Mouse (Mus musculus) intestine, embryonic 16.5 days (tissue): Measurements from ENCODE around the gene Dis3. TPM values are rescaled to one million over a fixed set of nuclear protein-coding genes. Genes with fewer than 3 reads are reported as not detected.
"Not testable (repeated sequence)": the region's sequence is repeated elsewhere in the genome, so short reads cannot be mapped to it uniquely, and the experiment has no call there.

Experiments used
- ATAC-seq: fragments of 200-750 bp; cut with Nextera tagmentation; 2 replicates; pipeline ENCODE4 v1.8.0; 2017; ENCODE audit warnings: moderate TSS enrichment, moderate library complexity
- H3K27ac ChIP-seq: fragments of 300-500 bp; sonication (generic); 2 replicates; pipeline ENCODE4 v1.5.1; 2014; ENCODE audit warnings: mild to moderate bottlenecking, low read length
- H3K27me3 ChIP-seq: fragments of 300-500 bp; sonication (generic); replicated peaks from 2 replicates; pipeline ENCODE4 v1.6.1; 2014; ENCODE audit warnings: low read length, control low read depth, mixed read lengths; ENCODE audit not compliant: control insufficient read depth, insufficient read depth
- H3K36me3 ChIP-seq: fragments of 300-500 bp; sonication (generic); 2 replicates; pipeline ENCODE4 v1.6.1; 2014; ENCODE audit warnings: low read length, control low read depth; ENCODE audit not compliant: control insufficient read depth, insufficient read depth
- H3K4me1 ChIP-seq: fragments of 300-500 bp; sonication (generic); 2 replicates; pipeline ENCODE4 v1.6.1; 2014; ENCODE audit warnings: low read length, control low read depth, mixed read lengths; ENCODE audit not compliant: control insufficient read depth, insufficient read depth
- H3K4me2 ChIP-seq: fragments of 300-500 bp; sonication (generic); 2 replicates; pipeline ENCODE4 v1.6.1; 2014; ENCODE audit warnings: low read depth, low read length, control low read depth
- H3K4me3 ChIP-seq: fragments of 300-500 bp; sonication (generic); 2 replicates; pipeline ENCODE4 v1.5.1; 2014; ENCODE audit warnings: mild to moderate bottlenecking, low read length
- H3K9ac ChIP-seq: fragments of 300-500 bp; sonication (generic); 2 replicates; pipeline ENCODE4 v1.6.1; 2014; ENCODE audit warnings: low read depth, low read length
- H3K9me3 ChIP-seq: fragments of 300-500 bp; sonication (generic); 2 replicates; pipeline ENCODE4 v1.6.1; 2016; ENCODE audit warnings: low read length, control low read depth; ENCODE audit not compliant: control insufficient read depth
- WGBS: fragments of 180-500 bp; shearing (Covaris S2); extraction: QIAGEN DNeasy Blood & Tissue Kit; methylation state at CpG from one replicate; pipeline ENCODE4 v1.1.7; 2014; 5-methylcytosine and 5-hydroxymethylcytosine counted together
- polyA plus RNA-seq: library from polyadenylated mRNA; unstranded; fragments of >200 nt; fragmentation: Nextera tagmentation; extraction: Ambion mirVana; gene quantifications from 2 replicates; pipeline ENCODE4 v1.2.1, GENCODE M21; 2015

Dis3 gene
- polyA plus RNA-seq, 1 experiment from 2014 or later: 21.4 TPM

- Histone ChIP-seq H3K9ac (peak overlapping the region; percentile 90), H3K36me3 (no peaks in the 10 kb centered on the region), H3K4me1 (peaks cover 20% of the 10 kb centered on the region), H3K9me3 (no peaks in the 10 kb centered on the region), H3K4me2 (peak overlapping the region; percentile 68), H3K27me3 (no peaks in the 10 kb centered on the region), H3K27ac (peak overlapping the region; percentile 92), H3K4me3 (peak overlapping the region; percentile 79)
- peak; percentile 21 for ATAC-seq
- WGBS: under 1% methylated on average over 70 of the region's 70 CpGs
Measured at GRCm38 (mm10) chr14:99045378-99046030, 54.1 kb downstream of the Dis3 start.

- Histone ChIP-seq H3K27me3 (no peaks in the 10 kb centered on the region), H3K4me2 (peak overlapping the region; percentile 68), H3K4me3 (peak overlapping the region; percentile 79), H3K9me3 (no peaks in the 10 kb centered on the region), H3K27ac (no peak overlapping the region), H3K36me3 (no peaks in the 10 kb centered on the region), H3K4me1 (peaks cover 20% of the 10 kb centered on the region), H3K9ac (peak overlapping the region; percentile 90; the same call in 1 of the 2 replicates)
- no peak for ATAC-seq
- WGBS: 5% methylated on average over 5 of the region's 5 CpGs
Measured at GRCm38 (mm10) chr14:99044718-99045117, 54.9 kb downstream of the Dis3 start.

GRCm38 (mm10) chr14:99044096-99044495 is 55.5 kb downstream of the Dis3 start:
- Histone ChIP-seq H3K4me1 (peaks cover 20% of the 10 kb centered on the region), H3K27ac (no peak overlapping the region), H3K9ac (0 out of 2 replicates have a peak overlapping the region, but pooled peaks have one; percentile 4), H3K4me2 (peak overlapping the region; percentile 68), H3K9me3 (no peaks in the 10 kb centered on the region), H3K27me3 (no peaks in the 10 kb centered on the region), H3K36me3 (no peaks in the 10 kb centered on the region), H3K4me3 (peak overlapping the region; percentile 16; the same call in 1 of the 2 replicates)
- 41% methylated on average over 10 of the region's 10 CpGs for WGBS
- ATAC-seq: no peak

- Histone ChIP-seq H3K4me1 (peaks cover 20% of the 10 kb centered on the region), H3K4me3 (no peak overlapping the region), H3K9me3 (no peaks in the 10 kb centered on the region), H3K4me2 (no peak overlapping the region), H3K27ac (no peak overlapping the region), H3K27me3 (no peaks in the 10 kb centered on the region), H3K9ac (no peak overlapping the region), H3K36me3 (no peaks in the 10 kb centered on the region)
- WGBS: 68% methylated on average over 1 of the region's 1 CpGs
- ATAC-seq: no peak
Measured at GRCm38 (mm10) chr14:99043499-99043898, 56.1 kb downstream of the Dis3 start.

- Histone ChIP-seq H3K4me2 (no peak overlapping the region), H3K9me3 (no peaks in the 10 kb centered on the region), H3K27ac (no peak overlapping the region), H3K27me3 (no peaks in the 10 kb centered on the region), H3K9ac (no peak overlapping the region), H3K4me3 (no peak overlapping the region), H3K4me1 (peaks cover 17% of the 10 kb centered on the region), H3K36me3 (no peaks in the 10 kb centered on the region)
- ATAC-seq: no peak
- WGBS: 63% methylated on average over 4 of the region's 4 CpGs
Measured at GRCm38 (mm10) chr14:99041416-99041815, 58.2 kb downstream of the Dis3 start.

GRCm38 (mm10) chr14:99039308-99039707 is 60.3 kb downstream of the Dis3 start:
- not testable (repeated sequence) for H3K36me3 ChIP-seq, H3K27me3 ChIP-seq, ATAC-seq, H3K27ac ChIP-seq, H3K4me2 ChIP-seq, H3K9ac ChIP-seq, H3K4me3 ChIP-seq, H3K9me3 ChIP-seq
- peaks cover 13% of the 10 kb centered on the region for H3K4me1 ChIP-seq
- WGBS: 82% methylated on average over 5 of the region's 5 CpGs

- H3K36me3 ChIP-seq: no peaks in the 10 kb centered on the region
- no peak overlapping the region for H3K27ac ChIP-seq
- H3K9ac ChIP-seq: no peak overlapping the region
- H3K9me3 ChIP-seq: no peaks in the 10 kb centered on the region
- peak; percentile 52; the same call in 1 of the 2 replicates for ATAC-seq
- peaks cover 7% of the 10 kb centered on the region for H3K4me1 ChIP-seq
- 79% methylated on average over 2 of the region's 2 CpGs for WGBS
- no peaks in the 10 kb centered on the region for H3K27me3 ChIP-seq
- no peak overlapping the region for H3K4me3 ChIP-seq
- no peak overlapping the region for H3K4me2 ChIP-seq
Measured at GRCm38 (mm10) chr14:99037703-99038102, 61.9 kb downstream of the Dis3 start.

- no peaks in the 10 kb centered on the region for H3K9me3 ChIP-seq
- no peak overlapping the region for H3K4me3 ChIP-seq
- H3K27ac ChIP-seq: no peak overlapping the region
- no peak overlapping the region for H3K9ac ChIP-seq
- peaks cover under 1% of the 10 kb centered on the region; the same call in 1 of the 2 replicates for H3K4me1 ChIP-seq
- no peaks in the 10 kb centered on the region for H3K27me3 ChIP-seq
- H3K36me3 ChIP-seq: peaks cover 6% of the 10 kb centered on the region; the same call in 1 of the 2 replicates
- ATAC-seq: no peak
- WGBS: 58% methylated on average over 4 of the region's 4 CpGs
- no peak overlapping the region for H3K4me2 ChIP-seq
Measured at GRCm38 (mm10) chr14:99036039-99036438, 63.5 kb downstream of the Dis3 start.

GRCm38 (mm10) chr14:99034851-99035250 is 64.7 kb downstream of the Dis3 start:
- H3K27me3 ChIP-seq, H3K27ac ChIP-seq, H3K4me3 ChIP-seq, H3K9me3 ChIP-seq, H3K4me1 ChIP-seq, H3K36me3 ChIP-seq, H3K4me2 ChIP-seq, H3K9ac ChIP-seq, ATAC-seq: not testable (repeated sequence)
- WGBS: 93% methylated on average over 8 of the region's 8 CpGs

GRCm38 (mm10) chr14:99032596-99032995 is 67.0 kb downstream of the Dis3 start:
- Histone ChIP-seq H3K27ac (no peak overlapping the region), H3K4me3 (no peak overlapping the region), H3K27me3 (no peaks in the 10 kb centered on the region), H3K36me3 (peaks cover 6% of the 10 kb centered on the region; the same call in 1 of the 2 replicates), H3K9ac (no peak overlapping the region), H3K9me3 (no peaks in the 10 kb centered on the region), H3K4me1 (no peaks in the 10 kb centered on the region), H3K4me2 (no peak overlapping the region)
- ATAC-seq: peak; percentile 69
- 74% methylated on average over 5 of the region's 5 CpGs for WGBS
